Mouse (Mus musculus): Measurements from ENCODE around the gene Ksr2.

GRCm38 (mm10) chr5:117373418-117373817, 40.4 kb upstream of the Ksr2 start:
- TF ChIP-seq GATA1 (IDR thresholded peaks at IDR 0.05; ENCODE audit: low read length) (no peak), TAL1 (IDR thresholded peaks at IDR 0.05; ENCODE audit: low read length) (no peak)

All from erythroblast, embryonic 14.5 days (primary cell).